Mouse (Mus musculus) brain, embryonic 14.5 days (tissue): ENCODE measurements around the gene Flywch1.

ENCODE experiments used
- CTCF ChIP-seq: fragments of 200-500 bp; IDR thresholded peaks from 2 replicates; pipeline ENCODE4 v1.5.1; 2012; ENCODE audit warnings: inconsistent platforms, mild to moderate bottlenecking, moderate library complexity, borderline replicate concordance; ENCODE audit not compliant: insufficient read depth, insufficient read length; ENCODE audit errors: extremely low read depth
- POLR2A ChIP-seq: fragments of 200-500 bp; IDR thresholded peaks from 2 replicates; pipeline ENCODE4 v1.6.1; 2012; ENCODE audit warnings: mild to moderate bottlenecking, inconsistent platforms, borderline replicate concordance; ENCODE audit not compliant: poor library complexity, insufficient read depth, insufficient read length, severe bottlenecking; ENCODE audit errors: extremely low read depth

DNA sequence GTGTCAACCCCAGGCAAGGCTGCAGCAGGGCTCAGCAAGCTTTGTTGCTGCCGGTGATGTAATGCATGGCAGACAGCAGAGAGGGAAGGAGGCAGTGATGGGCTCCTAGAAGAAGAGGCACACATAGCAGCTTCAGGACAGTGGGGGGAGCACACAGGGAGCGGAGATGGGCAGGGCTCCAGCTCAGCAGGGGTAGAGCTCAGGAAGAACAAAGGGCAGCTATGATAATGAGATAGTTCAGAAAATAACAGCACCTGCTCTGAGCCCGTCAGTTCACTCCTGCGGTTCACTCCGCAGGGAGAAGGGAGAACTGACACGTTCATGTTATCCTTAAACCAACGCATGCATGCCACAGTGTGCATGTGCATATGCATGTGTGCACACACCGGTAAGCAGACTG, 12.6 kb downstream of the Flywch1 start:
- TF ChIP-seq CTCF (no peak), POLR2A (no peak)
